30 mouse cellular contexts compared by ENCODE assay signal in genomic region chr14:26854066-26854465, GRCm38 (mm10). TPM values are rescaled to one million over a fixed set of nuclear protein-coding genes. Genes with fewer than 3 reads are reported as not detected.
"Had no signal": no experiment of that assay in that cellular context is flagged by ENCODE, and none has a peak within 500 bp of the region (broad histone marks: within the 10 kb centered on the region; RNA-seq: fewer than 3 reads in every experiment).

No protein-coding gene starts in this region.

- ATAC-seq: forebrain, embryonic 13.5 days; forebrain, embryonic 14.5 days; forebrain, embryonic 15.5 days; forebrain, embryonic 16.5 days; forebrain, postnatal 0 days had no signal

- H3K36me3 ChIP-seq: embryonic facial prominence, embryonic 10.5 days; embryonic facial prominence, embryonic 12.5 days; embryonic facial prominence, embryonic 13.5 days; embryonic facial prominence, embryonic 15.5 days; forebrain, embryonic 10.5 days; forebrain, embryonic 12.5 days; forebrain, embryonic 15.5 days had no signal

- H3K4me1 ChIP-seq: embryonic facial prominence, embryonic 10.5 days; embryonic facial prominence, embryonic 12.5 days; embryonic facial prominence, embryonic 13.5 days; embryonic facial prominence, embryonic 15.5 days; forebrain, embryonic 10.5 days; forebrain, embryonic 12.5 days; forebrain, embryonic 13.5 days; forebrain, embryonic 15.5 days had no signal

- DNase-seq: cerebellum, adult 18-20 months; cerebellum, adult 2 months; cerebellum, adult 8-10 months; cerebellum, adult 9-10 months; cerebellum, adult 9-11 months; cerebellum, postnatal 10 days; cerebellum, postnatal 14 days; cerebellum, postnatal 25 days; cerebellum, postnatal 36 days; embryo, embryonic 11 days; forebrain, postnatal 0 days; gastrocnemius, adult 2 months; gastrocnemius, postnatal 10 days; gastrocnemius, postnatal 14 days; gastrocnemius, postnatal 25 days; gastrocnemius, postnatal 36 days; heart, adult 11 months had no signal

- H3K27me3 ChIP-seq: embryonic facial prominence, embryonic 12.5 days; embryonic facial prominence, embryonic 13.5 days; embryonic facial prominence, embryonic 15.5 days; forebrain, embryonic 12.5 days; forebrain, embryonic 13.5 days; forebrain, embryonic 15.5 days had no signal

- H3K9ac ChIP-seq: embryonic facial prominence, embryonic 12.5 days; embryonic facial prominence, embryonic 13.5 days; embryonic facial prominence, embryonic 15.5 days; forebrain, embryonic 12.5 days; forebrain, embryonic 13.5 days; forebrain, embryonic 15.5 days; forebrain, postnatal 0 days had no signal

- H3K4me3 ChIP-seq: embryonic facial prominence, embryonic 10.5 days; embryonic facial prominence, embryonic 12.5 days; embryonic facial prominence, embryonic 13.5 days; embryonic facial prominence, embryonic 15.5 days; erythroblast, embryonic 14.5 days; forebrain, embryonic 10.5 days; forebrain, embryonic 12.5 days; forebrain, embryonic 13.5 days; forebrain, embryonic 15.5 days; gastrocnemius, adult 2 months had no signal

- H3K9me3 ChIP-seq: embryonic facial prominence, embryonic 10.5 days; embryonic facial prominence, embryonic 12.5 days; embryonic facial prominence, embryonic 13.5 days; embryonic facial prominence, embryonic 15.5 days; forebrain, embryonic 10.5 days; forebrain, embryonic 13.5 days; forebrain, embryonic 15.5 days had no signal

- H3K4me2 ChIP-seq: embryonic facial prominence, embryonic 12.5 days; embryonic facial prominence, embryonic 13.5 days; embryonic facial prominence, embryonic 15.5 days; forebrain, embryonic 12.5 days; forebrain, embryonic 13.5 days; forebrain, embryonic 15.5 days had no signal

- H3K27ac ChIP-seq: embryonic facial prominence, embryonic 10.5 days; embryonic facial prominence, embryonic 12.5 days; embryonic facial prominence, embryonic 13.5 days; embryonic facial prominence, embryonic 15.5 days; forebrain, embryonic 10.5 days; forebrain, embryonic 12.5 days; forebrain, embryonic 13.5 days; forebrain, embryonic 15.5 days; gastrocnemius, adult 2 months had no signal

RNA-seq across cellular contexts. Expression of gene Asb14, which starts 40.3 kb away (rescaled TPM):
- polyA plus RNA-seq: embryonic facial prominence, embryonic 10.5 days; embryonic facial prominence, embryonic 11.5 days; embryonic facial prominence, embryonic 13.5 days; erythroblast, embryonic 14.5 days; forebrain, embryonic 10.5 days; forebrain, embryonic 11.5 days; forebrain, embryonic 13.5 days had no signal
